Mouse (Mus musculus) forebrain, embryonic 16.5 days (tissue): ENCODE data around the gene Dnm3. TPM values are rescaled to one million over a fixed set of nuclear protein-coding genes. Genes with fewer than 3 reads are reported as not detected.

Experiments used
- ATAC-seq: fragments of 200-750 bp; cut with Nextera tagmentation; 2 replicates; pipeline ENCODE4 v1.8.0; 2017; ENCODE audit warnings: mild to moderate bottlenecking, moderate library complexity
- H3K27ac ChIP-seq: fragments of 300-500 bp; sonication (generic); 2 replicates; pipeline ENCODE4 v1.5.1; 2014; ENCODE audit warnings: low read length, control low read depth
- H3K27me3 ChIP-seq: fragments of 300-500 bp; sonication (generic); replicated peaks from 2 replicates; pipeline ENCODE4 v1.6.1; 2014; ENCODE audit warnings: low read length; ENCODE audit not compliant: control insufficient read depth, insufficient read depth
- H3K36me3 ChIP-seq: fragments of 300-500 bp; sonication (generic); 2 replicates; pipeline ENCODE4 v1.6.1; 2014; ENCODE audit not compliant: control insufficient read depth, insufficient read depth
- H3K4me1 ChIP-seq: fragments of 300-500 bp; sonication (generic); replicated peaks from 2 replicates; pipeline ENCODE4 v1.6.1; 2014; ENCODE audit warnings: low read length; ENCODE audit not compliant: control insufficient read depth, insufficient read depth
- H3K4me2 ChIP-seq: fragments of 300-500 bp; sonication (generic); 2 replicates; pipeline ENCODE4 v1.6.1; 2014; ENCODE audit warnings: mild to moderate bottlenecking, low read length, control low read depth
- H3K4me3 ChIP-seq: fragments of 300-500 bp; sonication (generic); replicated peaks from 2 replicates; pipeline ENCODE4 v1.5.1; 2014; ENCODE audit warnings: mild to moderate bottlenecking, low read length, control low read depth
- H3K9ac ChIP-seq: fragments of 300-500 bp; sonication (generic); replicated peaks from 2 replicates; pipeline ENCODE4 v1.6.1; 2014; ENCODE audit warnings: low read depth, low read length, control low read depth
- H3K9me3 ChIP-seq: fragments of 300-500 bp; sonication (generic); 2 replicates; pipeline ENCODE4 v1.6.1; 2016; ENCODE audit warnings: low read length; ENCODE audit not compliant: control insufficient read depth
- WGBS: fragments of 180-500 bp; shearing (Covaris S2); extraction: QIAGEN DNeasy Blood & Tissue Kit; methylation state at CpG from one replicate; pipeline ENCODE4 v1.1.7; 2014; 5-methylcytosine and 5-hydroxymethylcytosine counted together
- polyA plus RNA-seq: library from polyadenylated mRNA; unstranded; fragments of >200 nt; fragmentation: Nextera tagmentation; extraction: Ambion mirVana; gene quantifications from 2 replicates; pipeline ENCODE4 v1.2.1, GENCODE M21; 2015

The Dnm3 gene
- polyA plus RNA-seq, 1 experiment from 2014 or later = 41.8 TPM

DNA sequence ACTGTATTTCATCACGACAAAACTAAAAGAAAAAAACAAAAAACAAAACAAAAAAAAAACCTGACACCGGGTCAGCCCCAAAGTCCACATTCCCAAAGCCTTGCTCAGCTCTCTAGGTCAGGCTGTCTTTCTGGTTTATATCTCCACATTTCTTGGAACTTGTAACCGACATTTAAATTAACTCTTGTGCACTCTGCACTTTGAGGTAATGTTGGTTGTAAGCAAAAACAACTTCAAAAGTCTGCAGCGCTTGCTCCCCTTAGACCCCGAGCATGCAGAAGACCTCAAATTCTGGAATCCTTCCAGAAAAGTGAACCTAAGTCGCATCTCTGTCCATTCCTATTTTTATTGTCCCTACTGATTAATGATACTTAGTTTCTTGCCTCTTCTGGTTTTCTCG is 297.4 kb downstream of the Dnm3 start:
- no peaks in the 10 kb centered on the region for H3K9me3 ChIP-seq
- ATAC-seq = no peak
- no peaks in the 10 kb centered on the region for H3K27me3 ChIP-seq
- 77% methylated on average over 7 of the region's 7 CpGs for WGBS
- no peaks in the 10 kb centered on the region for H3K36me3 ChIP-seq
- H3K27ac ChIP-seq = no peak overlapping the region
- H3K9ac ChIP-seq = no peak overlapping the region
- H3K4me2 ChIP-seq = no peak overlapping the region
- H3K4me3 ChIP-seq = no peak overlapping the region
- peaks cover 7% of the 10 kb centered on the region for H3K4me1 ChIP-seq

DNA sequence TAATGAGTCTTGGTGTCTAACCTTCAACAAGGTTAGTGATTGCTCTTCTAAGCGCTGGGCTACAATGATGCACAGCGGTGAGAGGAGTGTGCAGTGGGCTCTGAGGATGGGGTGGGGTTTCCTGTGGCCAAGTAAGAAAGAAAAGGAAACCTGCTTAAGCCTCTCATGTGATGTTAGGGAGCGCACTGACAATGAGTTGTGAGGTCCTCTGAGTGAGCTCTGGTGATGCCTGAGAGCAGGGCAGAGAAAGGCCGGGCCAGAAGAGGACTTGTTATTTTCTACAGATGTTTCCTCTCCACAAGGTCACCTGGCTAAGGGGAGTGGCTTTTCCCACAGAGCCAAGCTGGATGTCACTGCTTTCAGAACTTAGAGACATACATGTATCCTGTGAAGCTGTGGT is 298.4 kb downstream of the Dnm3 start:
- Histone ChIP-seq H3K9me3 (no peaks in the 10 kb centered on the region), H3K27ac (no peak overlapping the region), H3K9ac (no peak overlapping the region), H3K4me2 (no peak overlapping the region), H3K36me3 (no peaks in the 10 kb centered on the region), H3K4me3 (no peak overlapping the region), H3K4me1 (peaks cover 6% of the 10 kb centered on the region), H3K27me3 (no peaks in the 10 kb centered on the region)
- ATAC-seq = no peak
- WGBS = 85% methylated on average over 4 of the region's 4 CpGs

DNA sequence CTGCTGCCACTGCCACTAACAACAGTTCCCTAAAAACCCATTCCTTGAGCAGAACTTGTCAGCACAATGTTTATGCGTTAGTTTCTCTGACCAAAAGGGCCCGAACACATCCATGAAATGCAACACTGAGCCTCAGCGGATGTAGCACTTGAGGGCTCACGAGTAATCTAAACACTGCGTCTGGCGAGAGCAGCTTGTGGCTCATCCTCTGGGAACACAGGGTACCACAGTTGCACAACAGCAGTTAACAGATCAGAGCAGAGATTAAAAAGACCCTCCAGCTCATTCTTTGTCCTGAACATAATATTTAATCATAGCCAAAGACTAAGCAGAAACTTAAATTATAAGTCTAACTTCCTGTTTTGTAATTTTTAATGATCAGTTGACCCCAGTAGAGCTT is 305.0 kb downstream of the Dnm3 start:
- H3K36me3 ChIP-seq = no peaks in the 10 kb centered on the region
- H3K4me2 ChIP-seq = no peak overlapping the region
- WGBS = 78% methylated on average over 6 of the region's 6 CpGs
- H3K9ac ChIP-seq = no peak overlapping the region
- no peak for ATAC-seq
- H3K27ac ChIP-seq = no peak overlapping the region
- no peak overlapping the region for H3K4me3 ChIP-seq
- H3K27me3 ChIP-seq = no peaks in the 10 kb centered on the region
- H3K4me1 ChIP-seq = no peaks in the 10 kb centered on the region
- no peaks in the 10 kb centered on the region for H3K9me3 ChIP-seq

DNA sequence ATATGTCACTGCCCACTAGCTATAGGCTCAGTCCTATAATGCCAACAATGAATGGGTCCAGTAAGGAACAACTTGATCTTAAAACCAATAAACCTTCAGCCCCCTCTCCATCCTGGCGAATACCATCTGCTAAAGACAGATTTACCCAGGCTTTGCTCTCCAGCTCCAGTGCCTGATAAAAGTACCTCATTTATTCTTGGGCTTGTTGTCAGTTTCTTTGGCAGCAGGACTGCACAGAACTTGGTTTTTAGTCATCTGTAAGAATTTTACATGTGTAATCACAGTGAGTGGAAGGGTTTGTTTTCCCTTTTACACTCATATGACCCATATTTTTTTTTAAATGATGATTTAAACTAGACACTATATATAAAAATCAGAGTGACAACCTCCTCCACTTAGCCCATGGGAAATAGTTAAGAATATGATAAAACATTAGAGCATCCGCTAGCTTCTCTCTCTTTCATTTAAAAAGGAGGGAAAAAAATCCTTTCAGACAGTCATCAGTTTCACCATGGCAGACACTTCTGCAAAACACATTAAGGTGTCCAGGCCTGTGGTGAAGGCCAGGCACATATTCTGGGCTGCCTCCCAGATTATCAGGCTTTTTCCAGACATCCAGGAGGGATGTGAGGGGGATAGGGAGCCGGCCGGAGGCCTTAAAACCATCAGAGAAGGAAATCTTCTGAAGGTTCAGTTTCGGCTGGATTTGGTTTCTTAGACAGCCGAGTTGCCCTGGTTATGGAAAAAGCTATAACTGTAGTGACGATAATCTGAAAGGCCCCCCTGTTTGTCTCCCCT is 313.9 kb downstream of the Dnm3 start:
- Histone ChIP-seq H3K4me1 (no peaks in the 10 kb centered on the region; the same call in 1 of the 2 replicates), H3K27ac (no peak overlapping the region), H3K4me3 (no peak overlapping the region), H3K27me3 (no peaks in the 10 kb centered on the region), H3K9ac (no peak overlapping the region), H3K4me2 (no peak overlapping the region), H3K9me3 (no peaks in the 10 kb centered on the region), H3K36me3 (no peaks in the 10 kb centered on the region)
- 82% methylated on average over 7 of the region's 7 CpGs for WGBS
- no peak for ATAC-seq

DNA sequence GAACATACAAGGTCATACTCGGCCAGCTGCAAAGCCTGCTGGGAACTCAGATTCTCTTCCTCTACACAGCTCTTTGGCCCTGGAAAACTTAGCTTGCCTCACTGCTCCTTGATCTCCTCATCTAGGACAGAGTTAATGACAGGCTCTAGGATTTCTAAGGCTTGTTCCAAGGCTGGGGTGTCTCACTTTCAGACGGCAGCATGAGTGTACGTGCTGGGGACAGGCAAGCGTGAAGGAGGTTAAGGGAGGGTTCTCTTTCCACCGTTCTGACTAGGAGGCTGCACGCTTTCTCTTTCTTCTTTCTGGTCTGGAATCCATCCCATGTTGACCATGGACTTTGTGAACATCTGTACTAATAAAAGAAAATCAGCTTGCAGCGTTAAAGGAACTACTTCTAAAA is 315.2 kb downstream of the Dnm3 start:
- H3K4me1 ChIP-seq = no peaks in the 10 kb centered on the region; the same call in 1 of the 2 replicates

DNA sequence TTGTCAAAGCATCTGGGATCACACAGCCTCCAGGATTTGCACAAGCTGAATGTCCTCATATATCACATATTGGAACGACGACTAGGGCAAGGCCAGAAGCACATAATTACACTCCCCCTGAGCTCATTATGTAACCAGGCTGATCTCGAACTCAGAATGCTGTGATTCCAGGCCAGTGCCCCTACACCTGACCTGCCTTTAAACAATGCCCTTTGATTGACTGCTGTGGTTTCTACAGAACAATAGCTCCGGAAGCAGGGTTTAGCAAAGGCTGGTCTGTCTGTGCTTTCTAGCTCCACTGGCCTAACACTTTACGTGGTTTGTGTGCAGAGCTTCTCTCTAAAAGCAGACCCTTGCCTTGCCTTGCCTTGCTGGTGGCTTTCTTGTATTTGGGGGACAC is 315.6 kb downstream of the Dnm3 start:
- Histone ChIP-seq H3K4me1 (no peaks in the 10 kb centered on the region; the same call in 1 of the 2 replicates), H3K36me3 (no peaks in the 10 kb centered on the region), H3K4me2 (no peak overlapping the region), H3K9me3 (no peaks in the 10 kb centered on the region), H3K27ac (no peak overlapping the region), H3K9ac (no peak overlapping the region), H3K27me3 (no peaks in the 10 kb centered on the region), H3K4me3 (no peak overlapping the region)
- 23% methylated on average over 5 of the region's 5 CpGs for WGBS
- no peak for ATAC-seq

More for the DNA sequence above, 315.2 kb downstream of the Dnm3 start:
- WGBS = 74% methylated on average over 7 of the region's 7 CpGs
- no peaks in the 10 kb centered on the region for H3K9me3 ChIP-seq
- H3K27ac ChIP-seq = no peak overlapping the region
- no peak for ATAC-seq
- no peak overlapping the region for H3K4me2 ChIP-seq
- no peak overlapping the region for H3K4me3 ChIP-seq
- no peaks in the 10 kb centered on the region for H3K36me3 ChIP-seq
- H3K9ac ChIP-seq = no peak overlapping the region
- no peaks in the 10 kb centered on the region for H3K27me3 ChIP-seq

DNA sequence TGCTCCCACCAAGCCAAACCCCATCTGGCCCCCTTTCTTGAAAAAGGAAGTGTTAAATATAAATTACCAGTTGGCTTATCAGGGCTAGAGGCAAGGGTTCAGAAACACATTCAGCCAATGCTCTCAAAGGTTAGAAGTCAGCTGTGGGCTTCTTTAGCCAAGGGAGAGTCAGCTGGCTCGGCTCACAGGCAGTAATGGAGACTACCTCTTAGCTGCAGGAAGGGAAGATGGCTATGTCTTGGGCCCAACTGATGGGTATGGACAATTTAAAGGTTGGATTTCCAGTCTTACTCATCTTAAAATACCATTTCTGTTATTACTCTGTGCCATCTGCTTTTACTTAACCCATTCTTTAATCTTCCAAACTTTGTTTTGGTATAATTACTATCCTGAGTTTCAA is 317.1 kb downstream of the Dnm3 start:
- Histone ChIP-seq H3K27ac (no peak overlapping the region), H3K9ac (no peak overlapping the region), H3K4me3 (no peak overlapping the region), H3K36me3 (no peaks in the 10 kb centered on the region), H3K27me3 (no peaks in the 10 kb centered on the region), H3K9me3 (no peaks in the 10 kb centered on the region), H3K4me1 (no peaks in the 10 kb centered on the region; the same call in 1 of the 2 replicates), H3K4me2 (no peak overlapping the region)
- 94% methylated on average over 1 of the region's 1 CpGs for WGBS
- no peak for ATAC-seq

DNA sequence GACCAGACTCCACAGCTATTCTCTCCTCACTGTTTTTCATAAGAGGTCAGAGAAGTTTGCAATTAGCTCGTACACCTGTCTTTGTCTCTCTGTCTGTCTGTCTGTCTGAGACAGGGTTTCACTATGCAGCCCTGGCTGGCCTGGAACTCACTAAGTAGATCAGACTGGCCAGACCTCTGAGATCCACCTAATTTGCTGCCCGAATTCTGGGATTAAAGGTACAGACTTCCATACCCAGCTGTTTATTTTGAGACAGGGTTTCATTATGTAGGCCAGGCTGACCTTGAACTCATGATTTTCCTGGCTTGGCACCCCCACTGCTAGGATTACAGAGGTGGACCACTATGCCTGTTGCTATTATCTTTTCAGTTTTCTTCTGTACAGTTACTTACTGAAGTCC is 319.3 kb downstream of the Dnm3 start:
- Histone ChIP-seq H3K4me3 (no peak overlapping the region), H3K27me3 (no peaks in the 10 kb centered on the region), H3K9me3 (no peaks in the 10 kb centered on the region), H3K27ac (no peak overlapping the region), H3K9ac (no peak overlapping the region), H3K36me3 (no peaks in the 10 kb centered on the region), H3K4me1 (no peaks in the 10 kb centered on the region; the same call in 1 of the 2 replicates), H3K4me2 (no peak overlapping the region)
- 74% methylated on average over 2 of the region's 2 CpGs for WGBS
- no peak for ATAC-seq

DNA sequence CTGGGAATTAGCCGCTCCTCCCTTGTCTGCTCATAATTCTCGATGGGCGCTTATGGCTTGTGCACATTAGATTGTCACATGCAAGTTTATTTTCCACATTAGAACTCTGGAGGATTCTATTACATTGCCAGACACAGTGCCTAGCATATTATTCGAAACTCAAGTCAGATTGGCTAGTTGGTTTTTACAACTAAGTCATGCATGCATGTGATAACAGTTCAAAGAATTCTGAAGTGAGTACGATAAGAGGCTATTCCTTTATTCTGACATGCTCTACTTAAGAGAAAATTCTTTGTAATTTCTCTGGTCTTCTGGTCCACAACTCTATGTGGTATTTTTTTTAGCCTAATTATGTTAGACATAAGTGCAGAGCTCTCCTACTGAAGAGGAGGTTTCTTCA is 320.2 kb downstream of the Dnm3 start:
- ATAC-seq = no peak
- Histone ChIP-seq H3K4me3 (no peak overlapping the region), H3K4me2 (no peak overlapping the region), H3K9ac (no peak overlapping the region), H3K4me1 (no peaks in the 10 kb centered on the region), H3K9me3 (no peaks in the 10 kb centered on the region), H3K36me3 (no peaks in the 10 kb centered on the region), H3K27me3 (no peaks in the 10 kb centered on the region), H3K27ac (no peak overlapping the region)
- 94% methylated on average over 5 of the region's 5 CpGs for WGBS

DNA sequence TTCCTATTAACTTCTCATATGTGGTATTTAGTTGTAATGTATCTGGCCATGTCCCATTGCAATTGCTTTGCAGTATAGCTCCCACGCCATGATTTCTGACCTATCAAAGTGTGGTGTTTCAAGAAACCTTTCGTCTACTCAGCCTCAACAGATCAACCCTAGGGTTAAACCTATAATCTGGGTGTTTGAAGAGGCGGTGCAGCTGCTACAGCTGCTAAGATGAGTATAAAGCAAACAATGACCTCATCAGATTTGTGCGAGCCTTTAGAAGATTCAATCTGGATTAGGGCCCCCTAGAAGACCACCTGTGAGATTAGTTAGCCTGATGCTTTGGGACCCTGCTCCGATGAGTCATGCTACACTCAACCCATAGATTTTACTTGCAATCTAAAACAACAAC is 321.0 kb downstream of the Dnm3 start:
- WGBS = 64% methylated on average over 5 of the region's 5 CpGs
- ATAC-seq = no peak
- Histone ChIP-seq H3K27ac (no peak overlapping the region), H3K36me3 (no peaks in the 10 kb centered on the region), H3K4me2 (no peak overlapping the region), H3K4me1 (no peaks in the 10 kb centered on the region), H3K9ac (no peak overlapping the region), H3K27me3 (no peaks in the 10 kb centered on the region), H3K9me3 (no peaks in the 10 kb centered on the region), H3K4me3 (no peak overlapping the region)
